Mouse (Mus musculus): ENCODE measurements around the gene Acot6.
"Not testable (repeated sequence)": the region's sequence is repeated elsewhere in the genome, so short reads cannot be mapped to it uniquely, and the experiment has no call there.

The Acot6 gene

DNA sequence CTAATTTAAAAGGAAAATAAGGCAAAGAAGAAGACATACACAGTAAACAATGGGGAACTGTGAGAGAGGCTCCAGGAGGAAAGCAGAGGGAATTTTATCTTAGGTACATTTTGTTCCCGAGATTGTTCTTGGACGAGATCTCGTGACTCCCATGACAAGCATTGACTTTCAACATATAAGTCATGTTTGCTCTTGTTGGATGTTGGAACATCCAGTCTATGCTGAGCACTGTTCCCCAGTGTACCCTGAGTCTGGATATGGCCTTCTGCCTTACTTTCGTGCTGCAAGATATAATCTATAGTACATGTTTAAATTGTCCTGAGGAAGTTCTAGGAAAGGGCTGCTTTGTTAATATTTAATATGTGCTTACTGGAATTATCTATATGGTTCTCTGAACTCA, 15.9 kb upstream of the Acot6 start:
- in situ Hi-C loops (cut with MboI; ENCODE audit: low pct_unique_long_range_greater_than_20kb in 1 of 2, low sequenced_read_pairs in 2 of 2, unreplicated experiment in 1 of 2), result no loop called here

DNA sequence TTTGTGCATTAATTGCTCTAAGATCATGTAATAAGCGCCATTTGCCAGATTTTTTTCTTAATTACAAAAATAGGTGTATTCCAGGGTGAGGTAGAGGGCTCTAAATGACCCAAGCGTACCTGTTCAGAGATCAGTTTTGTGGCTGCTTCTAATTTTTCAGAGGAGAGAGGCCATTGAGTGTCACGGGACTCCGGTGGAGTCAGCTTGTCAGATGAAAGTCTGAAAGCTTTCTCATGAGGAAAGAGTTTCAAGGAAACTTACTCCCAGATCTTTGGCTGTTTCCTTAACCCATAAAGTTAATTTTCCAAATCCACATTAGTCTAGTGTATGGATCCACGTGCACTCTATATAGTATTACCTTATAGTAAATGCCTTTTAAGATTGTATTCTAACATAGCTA, 5.8 kb upstream of the Acot6 start:
- in situ Hi-C loops (cut with MboI; ENCODE audit: low pct_unique_long_range_greater_than_20kb in 1 of 2, low sequenced_read_pairs in 2 of 2, unreplicated experiment in 1 of 2), result not testable (repeated sequence)

- in situ Hi-C loops (cut with MboI; ENCODE audit: low pct_unique_long_range_greater_than_20kb in 1 of 2, low sequenced_read_pairs in 2 of 2, unreplicated experiment in 1 of 2), result no loop called here
Measured at GRCm38 (mm10) chr12:84099605-84100004, 849 bp upstream of the Acot6 start.

- in situ Hi-C loops (cut with MboI; ENCODE audit: low pct_unique_long_range_greater_than_20kb in 1 of 2, low sequenced_read_pairs in 2 of 2, unreplicated experiment in 1 of 2), result no loop called here
Measured at GRCm38 (mm10) chr12:84100071-84100470, 383 bp upstream of the Acot6 start.

DNA sequence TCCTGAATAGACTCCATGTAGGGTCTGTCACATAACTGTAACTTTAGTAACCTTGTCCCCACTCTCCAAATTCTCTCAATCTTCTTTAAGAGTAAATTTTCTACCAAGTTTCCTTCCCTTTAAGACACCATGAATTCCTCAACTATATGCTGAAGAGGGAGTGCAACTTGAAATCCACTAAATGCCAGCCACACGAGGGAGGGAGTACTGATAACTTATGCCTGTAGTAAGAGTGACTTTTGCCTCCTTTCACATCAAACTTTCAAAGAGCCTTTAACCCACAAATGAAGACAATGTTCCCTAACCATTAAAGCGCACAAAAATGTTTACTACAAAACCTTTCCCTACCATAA, 1.0 kb downstream of the Acot6 start:
- in situ Hi-C loops (cut with MboI; ENCODE audit: low pct_unique_long_range_greater_than_20kb in 1 of 2, low sequenced_read_pairs in 2 of 2, unreplicated experiment in 1 of 2), result no loop called here

GRCm38 (mm10) chr12:84107012-84107411, 6.6 kb downstream of the Acot6 start:
- in situ Hi-C loops (cut with MboI; ENCODE audit: low pct_unique_long_range_greater_than_20kb in 1 of 2, low sequenced_read_pairs in 2 of 2, unreplicated experiment in 1 of 2), result no loop called here

DNA sequence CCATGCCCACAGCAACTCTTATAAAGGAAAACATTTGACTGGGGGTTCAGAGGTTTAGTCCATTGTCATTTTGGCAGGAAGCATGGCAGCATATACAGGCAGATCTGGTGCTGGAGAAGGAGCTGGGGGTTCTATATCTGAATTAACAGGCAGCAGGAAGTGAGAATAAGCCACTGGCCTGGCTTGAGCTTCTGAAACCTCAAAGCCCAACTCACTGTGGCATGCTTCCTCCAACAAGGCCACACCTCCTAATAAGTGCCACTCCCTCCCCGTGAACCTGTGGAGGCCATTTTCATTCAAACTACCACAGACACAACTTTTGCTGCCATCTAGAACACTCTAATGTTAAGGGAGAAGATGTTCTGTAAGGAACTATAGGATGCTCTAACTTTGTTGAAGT, 7.2 kb downstream of the Acot6 start:
- in situ Hi-C loops (cut with MboI; ENCODE audit: low pct_unique_long_range_greater_than_20kb in 1 of 2, low sequenced_read_pairs in 2 of 2, unreplicated experiment in 1 of 2), result no loop called here

DNA sequence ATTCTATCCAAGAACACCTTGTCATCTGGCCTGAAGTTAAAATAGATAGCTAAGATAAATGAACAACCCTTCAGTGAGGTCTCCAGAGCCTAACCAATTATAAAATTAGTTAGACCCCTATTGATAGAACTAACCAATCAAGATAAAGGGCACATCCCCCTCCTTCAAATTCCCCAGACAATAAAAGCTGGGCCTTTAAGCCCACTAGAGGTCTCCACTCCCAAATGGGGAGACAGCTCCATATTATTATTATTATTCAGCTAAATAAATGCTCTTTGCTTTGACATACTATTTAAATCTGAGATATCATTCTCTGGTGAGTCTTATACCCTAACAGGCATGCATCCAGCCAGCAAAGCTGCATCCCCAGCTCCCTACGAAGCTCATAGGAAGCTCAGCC, 9.5 kb downstream of the Acot6 start:
- in situ Hi-C loops (cut with MboI; ENCODE audit: low pct_unique_long_range_greater_than_20kb in 1 of 2, low sequenced_read_pairs in 2 of 2, unreplicated experiment in 1 of 2), result no loop called here

DNA sequence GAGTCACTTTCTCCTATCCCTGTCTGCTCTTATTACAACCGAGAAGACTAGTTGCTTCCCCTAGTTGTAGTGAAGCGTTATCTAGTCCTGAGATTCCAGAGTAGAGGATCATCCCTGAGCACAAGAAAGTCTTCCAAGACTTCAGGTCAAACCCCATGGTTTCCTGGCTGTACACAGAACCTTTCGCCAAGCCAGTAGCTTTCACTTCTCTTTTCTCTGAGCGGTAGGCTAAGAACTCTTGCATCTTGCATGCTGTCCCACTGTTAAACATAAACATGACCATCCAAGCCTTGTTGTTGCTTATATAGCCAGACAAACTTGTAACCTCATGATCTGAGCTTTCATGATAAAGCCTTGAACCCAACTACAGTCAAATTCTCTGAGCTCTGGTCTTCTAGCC, 10.4 kb downstream of the Acot6 start:
- in situ Hi-C loops (cut with MboI; ENCODE audit: low pct_unique_long_range_greater_than_20kb in 1 of 2, low sequenced_read_pairs in 2 of 2, unreplicated experiment in 1 of 2), result no loop called here

DNA sequence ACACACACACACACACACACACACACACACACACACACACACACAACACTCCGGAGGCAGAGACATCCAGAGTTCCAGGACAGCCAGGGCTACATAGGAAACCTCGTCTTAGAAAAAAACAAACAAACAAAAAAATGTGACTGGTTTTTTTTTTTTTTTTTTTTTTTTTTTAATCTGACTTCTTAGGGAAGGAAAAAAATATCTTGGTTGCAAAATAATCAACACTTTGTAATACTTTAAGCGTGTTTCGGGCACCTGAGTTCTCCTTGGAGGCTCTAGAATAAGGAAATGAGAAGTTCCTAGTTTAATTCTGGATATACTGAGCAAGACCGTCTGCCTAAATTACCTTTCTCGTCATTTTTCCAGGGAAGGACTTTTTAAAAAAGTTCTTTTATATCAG, 13.2 kb downstream of the Acot6 start:
- in situ Hi-C loops (cut with MboI; ENCODE audit: low pct_unique_long_range_greater_than_20kb in 1 of 2, low sequenced_read_pairs in 2 of 2, unreplicated experiment in 1 of 2), result no loop called here

DNA sequence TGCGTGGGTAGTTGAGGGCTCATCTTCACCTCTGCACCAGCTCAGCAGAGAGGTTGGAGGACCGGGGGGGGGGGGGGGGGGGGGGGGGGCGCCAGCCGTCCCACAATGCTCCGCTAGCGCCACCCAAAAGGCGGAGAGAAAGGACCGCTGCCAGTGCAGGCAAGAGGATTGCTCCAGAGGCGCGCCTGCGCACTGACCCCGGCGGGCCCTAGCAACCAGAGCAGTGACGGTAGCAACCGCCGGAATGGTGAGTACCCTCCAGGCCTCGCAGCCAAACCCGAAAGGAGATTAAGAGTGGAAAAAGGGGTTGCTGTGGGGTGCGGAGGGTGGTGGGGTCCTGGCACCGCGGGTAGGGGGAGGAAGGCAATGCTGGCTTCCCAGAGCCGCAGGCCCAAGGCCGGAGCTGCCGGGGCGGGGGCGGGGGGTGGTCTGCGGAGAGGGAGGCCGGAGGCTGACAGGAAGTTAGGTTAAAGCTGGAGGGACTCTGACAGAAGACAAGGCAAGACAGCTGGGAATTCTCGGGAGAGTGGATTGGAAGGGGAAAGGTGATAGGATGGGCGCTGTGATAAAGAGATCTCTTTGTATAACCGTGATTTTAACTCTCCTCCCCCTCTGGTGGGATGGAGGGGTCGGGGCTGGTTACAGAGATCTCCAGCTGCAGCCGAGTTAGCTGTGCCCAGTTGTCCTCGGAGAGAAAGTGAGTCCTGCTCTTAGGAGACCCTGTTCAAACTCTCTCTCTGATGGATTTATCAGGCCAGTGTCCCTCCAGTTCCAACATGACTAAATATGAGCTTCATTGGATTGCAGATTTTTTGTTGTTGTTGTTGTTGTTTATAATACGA, 13.9 kb downstream of the Acot6 start, which contains the start of gene Dnal1:
TSS of gene Dnal1 (plus strand) at position 214 of the 842 bp plus-strand sequence.
- in situ Hi-C loops (cut with MboI; ENCODE audit: low pct_unique_long_range_greater_than_20kb in 1 of 2, low sequenced_read_pairs in 2 of 2, unreplicated experiment in 1 of 2), result no loop called here

GRCm38 (mm10) chr12:84119584-84119983, 19.1 kb downstream of the Acot6 start:
- in situ Hi-C loops (cut with MboI; ENCODE audit: low pct_unique_long_range_greater_than_20kb in 1 of 2, low sequenced_read_pairs in 2 of 2, unreplicated experiment in 1 of 2), result no loop called here

GRCm38 (mm10) chr12:84125892-84126291, 25.4 kb downstream of the Acot6 start:
- in situ Hi-C loops (cut with MboI; ENCODE audit: low pct_unique_long_range_greater_than_20kb in 1 of 2, low sequenced_read_pairs in 2 of 2, unreplicated experiment in 1 of 2), result no loop called here

DNA sequence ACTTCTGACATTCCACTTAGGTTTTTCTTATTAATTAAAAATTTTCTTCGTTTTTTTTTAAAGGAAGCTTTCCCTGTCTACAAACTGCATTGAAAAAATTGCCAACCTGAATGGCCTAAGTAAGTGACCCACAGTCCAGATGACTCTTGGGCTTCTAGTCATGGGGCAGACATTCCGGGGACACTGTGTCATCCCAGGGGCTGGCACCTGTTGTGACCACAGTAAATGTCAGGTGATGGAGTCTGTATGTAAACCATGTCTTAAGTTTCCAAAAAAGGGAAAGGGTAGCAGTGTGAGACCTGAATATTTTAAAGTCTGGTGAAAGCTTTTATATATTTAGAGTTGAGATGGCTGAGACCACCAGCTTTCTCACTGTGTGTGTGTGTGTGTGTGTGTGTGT, 26.4 kb downstream of the Acot6 start:
- in situ Hi-C loops (cut with MboI; ENCODE audit: low pct_unique_long_range_greater_than_20kb in 1 of 2, low sequenced_read_pairs in 2 of 2, unreplicated experiment in 1 of 2), result no loop called here

DNA sequence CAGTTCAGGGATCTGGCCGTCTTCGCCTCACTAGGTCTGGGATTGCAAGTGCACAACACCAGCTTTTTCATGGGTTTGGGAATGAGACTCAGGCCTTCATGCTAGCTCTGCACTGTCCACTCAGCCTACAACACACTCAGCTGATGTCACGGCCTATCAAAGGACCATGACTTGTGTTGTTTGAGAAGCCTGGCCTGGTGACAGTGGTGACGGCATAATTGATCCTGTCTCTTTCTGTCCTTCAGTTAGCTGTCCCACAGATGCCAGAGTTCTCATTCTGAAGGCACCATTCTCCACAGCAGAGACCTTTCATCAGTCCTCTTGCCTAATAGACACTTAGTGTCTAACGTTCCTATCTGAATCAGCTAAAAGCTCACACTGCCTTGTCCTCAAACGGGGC, 28.1 kb downstream of the Acot6 start:
- in situ Hi-C loops (cut with MboI; ENCODE audit: low pct_unique_long_range_greater_than_20kb in 1 of 2, low sequenced_read_pairs in 2 of 2, unreplicated experiment in 1 of 2), result no loop called here

GRCm38 (mm10) chr12:84129931-84130330, 29.5 kb downstream of the Acot6 start:
- in situ Hi-C loops (cut with MboI; ENCODE audit: low pct_unique_long_range_greater_than_20kb in 1 of 2, low sequenced_read_pairs in 2 of 2, unreplicated experiment in 1 of 2), result no loop called here

DNA sequence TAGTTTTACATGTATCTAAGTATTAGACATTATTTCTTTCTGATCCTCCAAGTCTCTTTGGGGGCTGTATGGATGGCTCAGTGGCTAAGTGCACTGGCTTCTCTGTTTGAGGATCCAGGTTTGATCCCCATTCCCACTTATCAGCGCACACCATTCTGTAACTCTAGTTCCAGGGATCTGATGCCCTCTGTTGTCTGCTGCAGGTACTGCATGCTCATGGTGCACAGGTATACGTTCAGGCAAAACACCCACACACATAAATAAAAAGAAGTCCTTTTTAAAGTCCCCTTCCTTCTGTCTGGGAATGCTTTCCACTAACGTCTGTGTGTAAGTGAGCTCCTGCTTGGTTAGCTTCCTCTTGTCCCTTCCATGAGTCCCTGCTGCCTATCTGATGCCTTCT, 31.8 kb downstream of the Acot6 start:
- in situ Hi-C loops (cut with MboI; ENCODE audit: low pct_unique_long_range_greater_than_20kb in 1 of 2, low sequenced_read_pairs in 2 of 2, unreplicated experiment in 1 of 2), result no loop called here

DNA sequence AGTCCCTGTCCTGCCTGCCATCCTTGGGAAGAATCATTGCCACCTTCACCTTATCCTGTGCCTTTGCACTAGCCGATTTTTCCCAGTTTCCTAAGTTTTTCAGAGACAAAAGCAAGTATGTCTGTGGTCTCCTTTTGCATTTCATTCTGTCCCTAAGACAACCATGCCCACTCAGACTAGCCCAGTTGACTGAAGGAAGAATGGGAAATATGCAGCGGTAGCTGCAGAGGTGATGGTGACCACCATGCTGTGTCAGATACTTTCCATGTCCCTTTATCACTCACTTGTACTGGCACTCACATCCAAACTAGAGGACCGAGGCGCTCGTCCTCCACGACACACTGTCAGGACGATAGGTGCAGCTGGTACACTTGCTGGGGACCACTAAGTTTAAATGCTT, 36.7 kb downstream of the Acot6 start:
- in situ Hi-C loops (cut with MboI; ENCODE audit: low pct_unique_long_range_greater_than_20kb in 1 of 2, low sequenced_read_pairs in 2 of 2, unreplicated experiment in 1 of 2), result no loop called here

- in situ Hi-C loops (cut with MboI; ENCODE audit: low pct_unique_long_range_greater_than_20kb in 1 of 2, low sequenced_read_pairs in 2 of 2, unreplicated experiment in 1 of 2), result no loop called here
Measured at GRCm38 (mm10) chr12:84140135-84140534, 39.7 kb downstream of the Acot6 start.

DNA sequence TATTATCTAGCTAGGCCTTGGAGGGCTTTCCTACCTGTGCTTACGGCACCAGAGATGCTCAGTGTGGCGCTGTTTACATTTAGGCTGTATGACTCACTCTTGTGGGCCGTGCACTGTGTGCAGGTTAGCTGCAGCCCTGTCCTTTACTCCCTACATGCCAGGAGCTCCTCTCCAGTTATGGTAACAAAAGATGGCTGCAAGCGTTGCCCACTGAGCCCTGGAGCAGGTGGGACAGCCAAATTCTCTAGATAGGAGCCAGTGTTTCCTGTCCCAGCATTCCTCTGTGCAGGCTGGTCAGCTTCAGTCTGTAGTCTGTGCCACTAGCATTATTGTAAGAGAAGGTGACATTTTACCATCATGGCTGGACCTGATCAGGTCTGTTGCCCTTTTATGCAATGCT, 40.8 kb downstream of the Acot6 start:
- in situ Hi-C loops (cut with MboI; ENCODE audit: low pct_unique_long_range_greater_than_20kb in 1 of 2, low sequenced_read_pairs in 2 of 2, unreplicated experiment in 1 of 2), result no loop called here

Measured in mouse embryonic stem cell (cell line).